Mouse (Mus musculus): ENCODE measurements around the gene Csf2rb. TPM values are rescaled to one million over a fixed set of nuclear protein-coding genes. Genes with fewer than 3 reads are reported as not detected.

Gene Csf2rb
- polyA plus RNA-seq, 1 experiment from 2014 or later, result 1.1 TPM

Small RNA genes lying within 50 kb of the gene (microRNA-seq; reads per million reads assigned to microRNA genes)
- gene Mir7676-1 (not detected), gene Mir7676-2 (not detected)

Other genes starting within 250 kb of the Csf2rb start
- 0.03 and 0.13 TPM in 2 replicates for gene Cacng2, start 205.7 kb upstream of the Csf2rb start, polyA plus RNA-seq (2016; fragmentation: Nextera tagmentation; extraction: Ambion mirVana)
- gene Ift27, start 151.6 kb upstream of the Csf2rb start, polyA plus RNA-seq (2016; fragmentation: Nextera tagmentation; extraction: Ambion mirVana), result 90.0 and 90.5 TPM in 2 replicates
- gene Pvalb, start 119.4 kb upstream of the Csf2rb start, polyA plus RNA-seq (2016; fragmentation: Nextera tagmentation; extraction: Ambion mirVana), result 0.46 and 0.48 TPM in 2 replicates
- 5.1 and 5.8 TPM in 2 replicates for gene Ncf4, start 81.0 kb upstream of the Csf2rb start, polyA plus RNA-seq (2016; fragmentation: Nextera tagmentation; extraction: Ambion mirVana)
- gene Csf2rb2, start 20.0 kb upstream of the Csf2rb start, polyA plus RNA-seq (2016; fragmentation: Nextera tagmentation; extraction: Ambion mirVana), result 0.31 and 0.35 TPM in 2 replicates
- not detected in 2 replicates for gene Tex33, start 70.2 kb downstream of the Csf2rb start, polyA plus RNA-seq (2016; fragmentation: Nextera tagmentation; extraction: Ambion mirVana)
- gene Tst, start 80.2 kb downstream of the Csf2rb start, polyA plus RNA-seq (2016; fragmentation: Nextera tagmentation; extraction: Ambion mirVana), result 10.1 and 11.9 TPM in 2 replicates
- gene Mpst, start 80.7 kb downstream of the Csf2rb start, polyA plus RNA-seq (2016; fragmentation: Nextera tagmentation; extraction: Ambion mirVana), result 1.6 and 2.1 TPM in 2 replicates
- gene Kctd17, start 102.8 kb downstream of the Csf2rb start, polyA plus RNA-seq (2016; fragmentation: Nextera tagmentation; extraction: Ambion mirVana), result 56.1 and 58.9 TPM in 2 replicates
- gene Tmprss6, start 142.9 kb downstream of the Csf2rb start, polyA plus RNA-seq (2016; fragmentation: Nextera tagmentation; extraction: Ambion mirVana), result 0.66 and 1.4 TPM in 2 replicates
- gene Il2rb, start 169.5 kb downstream of the Csf2rb start, polyA plus RNA-seq (2016; fragmentation: Nextera tagmentation; extraction: Ambion mirVana), result 0.06 and 0.09 TPM in 2 replicates
- 21.0 and 22.9 TPM in 2 replicates for gene C1qtnf6, start 205.7 kb downstream of the Csf2rb start, polyA plus RNA-seq (2016; fragmentation: Nextera tagmentation; extraction: Ambion mirVana)
- not detected in 2 replicates for gene Sstr3, start 218.9 kb downstream of the Csf2rb start, polyA plus RNA-seq (2016; fragmentation: Nextera tagmentation; extraction: Ambion mirVana)
- 7.6 TPM in 2 replicates for gene Rac2, start 247.0 kb downstream of the Csf2rb start, polyA plus RNA-seq (2016; fragmentation: Nextera tagmentation; extraction: Ambion mirVana)